Mouse (Mus musculus) neural tube, embryonic 15.5 days (tissue): ENCODE data around the gene Sparc. TPM values are rescaled to one million over a fixed set of nuclear protein-coding genes. Genes with fewer than 3 reads are reported as not detected.

Source experiments
- ATAC-seq: fragments of 200-750 bp; cut with Nextera tagmentation; 2 replicates; pipeline ENCODE4 v1.8.0; 2017; ENCODE audit warnings: mild to moderate bottlenecking, moderate TSS enrichment, moderate library complexity; ENCODE audit not compliant: low FRiP score
- H3K27ac ChIP-seq: fragments of 300-500 bp; sonication (generic); replicated peaks from 2 replicates; pipeline ENCODE4 v1.5.1; 2015; ENCODE audit warnings: mild to moderate bottlenecking, inconsistent platforms
- H3K27me3 ChIP-seq: fragments of 300-500 bp; sonication (generic); replicated peaks from 2 replicates; pipeline ENCODE4 v1.6.1; 2015; ENCODE audit warnings: inconsistent platforms
- H3K36me3 ChIP-seq: fragments of 300-500 bp; sonication (generic); 2 replicates; pipeline ENCODE4 v1.6.1; 2015; ENCODE audit warnings: inconsistent platforms
- H3K4me1 ChIP-seq: fragments of 300-500 bp; sonication (generic); 2 replicates; pipeline ENCODE4 v1.6.1; 2015; ENCODE audit warnings: inconsistent platforms
- H3K4me2 ChIP-seq: fragments of 300-500 bp; sonication (generic); 2 replicates; pipeline ENCODE4 v1.6.1; 2015; ENCODE audit warnings: inconsistent platforms, mild to moderate bottlenecking, moderate library complexity
- H3K4me3 ChIP-seq: fragments of 300-500 bp; sonication (generic); replicated peaks from 2 replicates; pipeline ENCODE4 v1.5.1; 2015; ENCODE audit warnings: mild to moderate bottlenecking, inconsistent platforms
- H3K9ac ChIP-seq: fragments of 300-500 bp; sonication (generic); replicated peaks from 2 replicates; pipeline ENCODE4 v1.6.1; 2015; ENCODE audit warnings: mild to moderate bottlenecking, inconsistent platforms
- H3K9me3 ChIP-seq: fragments of 300-500 bp; sonication (generic); replicated peaks from 2 replicates; pipeline ENCODE4 v1.6.1; 2016; ENCODE audit warnings: inconsistent platforms
- WGBS: fragments of 180-500 bp; shearing (Covaris S2); methylation state at CpG from one replicate; pipeline ENCODE4 v1.1.7; 2015; ENCODE audit warnings: mixed read lengths; 5-methylcytosine and 5-hydroxymethylcytosine counted together
- polyA plus RNA-seq: library from polyadenylated mRNA; unstranded; fragments of >200 nt; fragmentation: Nextera tagmentation; extraction: Ambion mirVana; gene quantifications from 2 replicates; pipeline ENCODE4 v1.2.1, GENCODE M21; 2015

The Sparc gene
- polyA plus RNA-seq, 1 experiment from 2014 or later, result 747 TPM

DNA sequence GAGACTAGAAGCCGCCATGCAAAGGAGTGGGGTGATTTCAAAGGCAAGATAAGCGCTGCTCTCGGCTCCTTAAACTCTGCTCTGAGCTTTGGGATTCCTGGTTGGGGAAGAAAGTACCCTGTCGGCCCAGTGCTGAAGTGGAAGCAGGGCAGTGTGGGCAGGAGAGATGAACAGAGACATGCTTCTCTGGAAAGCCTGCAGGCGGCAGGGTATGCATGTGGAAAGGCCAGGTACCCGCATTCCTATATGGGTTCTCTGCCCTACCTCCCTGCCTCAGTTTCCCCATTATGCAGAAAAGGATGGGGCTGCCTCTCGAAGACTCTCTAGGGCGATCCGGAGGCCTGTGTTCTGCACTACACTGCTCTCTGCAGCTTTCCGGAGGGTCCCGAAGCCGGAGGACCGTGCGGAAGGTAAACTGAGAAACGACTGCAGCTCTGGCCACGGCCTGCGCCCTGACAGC is 37.6 kb upstream of the Sparc start:
- H3K9ac ChIP-seq, result peak overlapping the region; percentile 71
- H3K9me3 ChIP-seq, result no peaks in the 10 kb centered on the region
- peak overlapping the region; percentile 68 for H3K27ac ChIP-seq
- WGBS, result under 1% methylated on average over 17 of the region's 17 CpGs
- no peaks in the 10 kb centered on the region for H3K27me3 ChIP-seq
- H3K4me2 ChIP-seq, result peak overlapping the region; percentile 85
- peaks cover 23% of the 10 kb centered on the region for H3K4me1 ChIP-seq
- H3K4me3 ChIP-seq, result peak overlapping the region; percentile 70
- ATAC-seq, result peak; percentile 67
- no peaks in the 10 kb centered on the region for H3K36me3 ChIP-seq

GRCm38 (mm10) chr11:55459850-55460558 is 37.0 kb upstream of the Sparc start:
- peak overlapping the region; percentile 71 for H3K9ac ChIP-seq
- H3K36me3 ChIP-seq, result no peaks in the 10 kb centered on the region
- no peak overlapping the region for H3K27ac ChIP-seq
- WGBS, result 33% methylated on average over 3 of the region's 3 CpGs
- H3K4me3 ChIP-seq, result peak overlapping the region; percentile 70
- no peaks in the 10 kb centered on the region for H3K27me3 ChIP-seq
- H3K9me3 ChIP-seq, result no peaks in the 10 kb centered on the region
- H3K4me1 ChIP-seq, result peaks cover 23% of the 10 kb centered on the region
- peak overlapping the region; percentile 85 for H3K4me2 ChIP-seq
- ATAC-seq, result no peak

DNA sequence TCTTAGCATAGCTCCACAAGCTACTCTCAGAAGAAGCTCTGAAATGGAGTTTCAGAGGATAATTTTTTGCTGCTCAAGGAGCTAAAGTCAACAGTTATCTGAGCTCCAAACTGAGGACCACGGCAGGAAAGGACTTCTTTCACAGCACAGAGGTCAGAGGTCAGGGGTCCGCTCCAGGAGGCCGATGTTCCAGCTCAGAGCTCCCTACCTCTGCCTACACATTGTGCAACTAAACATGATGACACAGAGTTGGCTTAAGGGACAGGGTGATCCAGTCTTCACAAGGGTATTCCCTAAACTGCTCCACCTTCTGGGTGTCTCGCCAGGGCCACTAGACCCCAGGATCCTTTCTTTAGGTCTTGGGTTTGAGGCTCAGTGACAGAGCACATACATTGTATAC is 35.5 kb upstream of the Sparc start:
- 71% methylated on average over 4 of the region's 4 CpGs for WGBS
- H3K27ac ChIP-seq, result no peak overlapping the region
- no peaks in the 10 kb centered on the region for H3K27me3 ChIP-seq
- no peak overlapping the region for H3K4me3 ChIP-seq
- no peak for ATAC-seq
- no peak overlapping the region for H3K4me2 ChIP-seq
- H3K9ac ChIP-seq, result no peak overlapping the region
- peaks cover 23% of the 10 kb centered on the region for H3K4me1 ChIP-seq
- H3K9me3 ChIP-seq, result no peaks in the 10 kb centered on the region
- H3K36me3 ChIP-seq, result 0 out of 2 replicates have a peak, but pooled peaks cover 3% of the 10 kb centered on the region

DNA sequence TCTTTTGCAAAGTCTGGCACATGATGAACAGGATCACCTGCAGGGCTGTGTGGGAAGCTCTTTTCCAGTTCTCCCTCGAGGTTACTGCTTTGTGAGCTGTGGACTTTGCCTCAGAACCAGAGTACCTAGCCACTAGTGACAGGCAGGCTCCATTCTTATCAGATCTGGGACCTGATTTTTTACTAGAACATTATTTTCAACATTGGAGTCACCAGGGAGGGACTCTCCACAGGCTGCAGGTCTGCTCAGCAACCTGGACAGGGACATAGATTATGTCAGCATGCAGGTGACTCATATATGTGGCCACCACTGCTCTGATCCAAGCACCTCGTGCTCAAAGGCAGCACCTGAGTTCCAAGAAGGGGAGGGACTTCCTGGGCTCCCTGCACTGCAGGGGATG is 32.2 kb upstream of the Sparc start:
- Histone ChIP-seq H3K36me3 (peaks cover 23% of the 10 kb centered on the region), H3K4me3 (no peak overlapping the region), H3K27ac (no peak overlapping the region), H3K9ac (no peak overlapping the region), H3K4me2 (no peak overlapping the region), H3K4me1 (peaks cover 15% of the 10 kb centered on the region), H3K9me3 (no peaks in the 10 kb centered on the region), H3K27me3 (no peaks in the 10 kb centered on the region)
- no peak for ATAC-seq
- 82% methylated on average over 2 of the region's 2 CpGs for WGBS

- Histone ChIP-seq H3K9me3 (no peaks in the 10 kb centered on the region), H3K4me3 (no peak overlapping the region), H3K27me3 (no peaks in the 10 kb centered on the region), H3K4me2 (no peak overlapping the region), H3K36me3 (peaks cover 35% of the 10 kb centered on the region), H3K27ac (no peak overlapping the region), H3K9ac (no peak overlapping the region), H3K4me1 (peaks cover 3% of the 10 kb centered on the region; the same call in 1 of the 2 replicates)
- no peak for ATAC-seq
- WGBS, result 95% methylated on average over 4 of the region's 4 CpGs
Measured at GRCm38 (mm10) chr11:55453640-55454039, 30.7 kb upstream of the Sparc start.

DNA sequence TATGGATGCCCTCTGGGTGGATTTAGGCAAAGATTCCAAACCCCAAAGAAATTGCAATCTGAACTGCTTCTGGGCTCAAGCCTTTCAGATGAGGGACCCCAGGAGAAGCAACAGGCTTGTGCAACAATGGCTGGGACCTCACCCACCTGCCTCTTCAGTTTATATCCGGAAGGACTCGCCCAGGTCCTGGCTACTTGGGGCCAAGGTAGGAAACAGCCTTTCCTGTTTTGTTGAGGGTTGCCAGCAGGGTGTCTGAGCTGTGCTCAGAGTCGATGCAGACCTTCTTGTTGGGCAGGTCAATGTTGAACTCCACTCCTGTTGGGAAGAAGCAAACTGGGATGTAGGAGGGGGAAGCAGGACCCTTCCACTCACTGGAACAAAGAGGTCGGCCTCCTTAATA is 27.3 kb upstream of the Sparc start:
- no peaks in the 10 kb centered on the region for H3K4me1 ChIP-seq
- no peak overlapping the region for H3K27ac ChIP-seq
- no peak overlapping the region for H3K4me2 ChIP-seq
- peaks cover 47% of the 10 kb centered on the region for H3K36me3 ChIP-seq
- no peak for ATAC-seq
- no peak overlapping the region for H3K9ac ChIP-seq
- no peaks in the 10 kb centered on the region for H3K9me3 ChIP-seq
- H3K4me3 ChIP-seq, result no peak overlapping the region
- no peaks in the 10 kb centered on the region for H3K27me3 ChIP-seq
- 75% methylated on average over 4 of the region's 4 CpGs for WGBS

DNA sequence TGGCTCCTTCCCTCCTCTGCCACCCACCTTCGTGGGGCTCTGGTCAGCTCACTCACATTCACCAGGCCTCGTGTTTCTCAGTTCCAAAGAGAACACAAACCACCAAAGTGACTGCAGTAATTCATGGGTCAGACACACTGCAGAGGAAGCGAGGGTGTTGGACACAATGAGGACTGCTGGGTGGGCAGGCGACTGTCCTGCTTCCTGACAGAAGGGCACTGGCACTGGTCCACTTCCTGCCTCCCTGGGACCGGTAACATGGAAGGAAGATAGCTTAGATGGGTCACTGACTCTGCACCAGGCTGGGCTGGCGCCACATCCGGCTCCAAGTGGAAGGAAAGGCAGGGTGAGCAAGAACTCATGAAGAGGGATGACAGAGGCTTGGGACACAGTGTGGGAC is 26.5 kb upstream of the Sparc start:
- H3K9me3 ChIP-seq, result no peaks in the 10 kb centered on the region
- WGBS, result 77% methylated on average over 7 of the region's 7 CpGs
- H3K4me2 ChIP-seq, result no peak overlapping the region
- ATAC-seq, result no peak
- peaks cover 44% of the 10 kb centered on the region for H3K36me3 ChIP-seq
- no peak overlapping the region for H3K27ac ChIP-seq
- no peaks in the 10 kb centered on the region for H3K4me1 ChIP-seq
- no peak overlapping the region for H3K9ac ChIP-seq
- H3K4me3 ChIP-seq, result no peak overlapping the region
- no peaks in the 10 kb centered on the region for H3K27me3 ChIP-seq

- Histone ChIP-seq H3K27me3 (no peaks in the 10 kb centered on the region), H3K27ac (no peak overlapping the region), H3K36me3 (peaks cover 35% of the 10 kb centered on the region), H3K4me1 (no peaks in the 10 kb centered on the region), H3K9ac (no peak overlapping the region), H3K4me2 (no peak overlapping the region), H3K9me3 (no peaks in the 10 kb centered on the region), H3K4me3 (no peak overlapping the region)
- 23% methylated on average over 4 of the region's 4 CpGs for WGBS
- ATAC-seq, result peak; percentile 47; the same call in 1 of the 2 replicates
Measured at GRCm38 (mm10) chr11:55446579-55446978, 23.6 kb upstream of the Sparc start.

- no peak overlapping the region for H3K4me3 ChIP-seq
- no peaks in the 10 kb centered on the region for H3K9me3 ChIP-seq
- H3K4me2 ChIP-seq, result no peak overlapping the region
- ATAC-seq, result no peak
- H3K9ac ChIP-seq, result no peak overlapping the region
- H3K27ac ChIP-seq, result no peak overlapping the region
- no peaks in the 10 kb centered on the region for H3K27me3 ChIP-seq
- peaks cover 20% of the 10 kb centered on the region for H3K36me3 ChIP-seq
- 0% methylated on average over 1 of the region's 1 CpGs for WGBS
- no peaks in the 10 kb centered on the region for H3K4me1 ChIP-seq
Measured at GRCm38 (mm10) chr11:55444772-55445171, 21.8 kb upstream of the Sparc start.

GRCm38 (mm10) chr11:55439718-55440117 is 16.7 kb upstream of the Sparc start:
- WGBS, result 61% methylated on average over 5 of the region's 5 CpGs
- Histone ChIP-seq H3K27me3 (no peaks in the 10 kb centered on the region), H3K9me3 (no peaks in the 10 kb centered on the region), H3K4me2 (no peak overlapping the region), H3K27ac (no peak overlapping the region), H3K36me3 (no peaks in the 10 kb centered on the region), H3K9ac (no peak overlapping the region), H3K4me3 (no peak overlapping the region), H3K4me1 (no peaks in the 10 kb centered on the region)
- ATAC-seq, result no peak

GRCm38 (mm10) chr11:55438031-55438430 is 15.0 kb upstream of the Sparc start:
- no peak for ATAC-seq
- WGBS, result 58% methylated on average over 4 of the region's 4 CpGs

DNA sequence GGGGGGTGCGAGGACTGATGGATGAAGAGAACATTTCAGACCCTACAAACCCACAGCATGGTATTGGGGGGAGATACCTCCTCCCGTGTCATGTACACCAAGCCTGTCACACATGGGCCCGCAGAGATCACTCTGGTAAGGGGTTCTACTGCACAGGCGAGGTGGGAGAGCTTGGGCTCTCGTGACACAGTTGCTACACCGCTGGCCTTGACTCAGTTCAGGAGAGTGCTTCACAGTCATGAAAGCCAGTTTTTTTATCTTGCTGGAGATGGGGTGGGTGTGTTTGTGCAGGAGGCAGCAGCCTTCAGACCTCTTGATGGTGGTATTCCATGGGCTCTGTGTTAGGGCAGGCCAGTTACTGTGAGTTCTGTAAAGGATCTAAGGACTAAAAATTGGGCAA is 13.1 kb upstream of the Sparc start:
- no peak for ATAC-seq
- H3K4me1 ChIP-seq, result no peaks in the 10 kb centered on the region
- WGBS, result 90% methylated on average over 6 of the region's 6 CpGs
- H3K36me3 ChIP-seq, result no peaks in the 10 kb centered on the region
- H3K4me3 ChIP-seq, result no peak overlapping the region
- no peaks in the 10 kb centered on the region for H3K9me3 ChIP-seq
- H3K27ac ChIP-seq, result no peak overlapping the region
- no peak overlapping the region for H3K4me2 ChIP-seq
- no peak overlapping the region for H3K9ac ChIP-seq
- no peaks in the 10 kb centered on the region for H3K27me3 ChIP-seq

More at GRCm38 (mm10) chr11:55438031-55438430, 15.0 kb upstream of the Sparc start:
- Histone ChIP-seq H3K4me2 (no peak overlapping the region), H3K4me3 (no peak overlapping the region), H3K27ac (no peak overlapping the region), H3K9me3 (no peaks in the 10 kb centered on the region), H3K36me3 (no peaks in the 10 kb centered on the region), H3K27me3 (no peaks in the 10 kb centered on the region), H3K9ac (no peak overlapping the region), H3K4me1 (no peaks in the 10 kb centered on the region)
